Mouse (Mus musculus) c-Kit-positive CD71-positive TER-119-positive erythroid progenitor cells, embryonic 14.5 days (primary cell): ENCODE measurements at regions not wholly inside any gene's neighbourhood (a gene's known extent, or its start where the extent isn't known, plus 50 kb on each side); places are given as distances from the start of the nearest gene placed in this dataset.

ENCODE experiments used
- DNase-seq: peaks from one replicate; pipeline ENCODE4 v3.0.0-alpha.2; 2013; ENCODE audit warnings: low spot score

GRCm38 (mm10) chr13:31681571-31681970 lies 56.0 kb downstream of the Foxf2 start:
- DNase-seq = no peak

- no peak for DNase-seq
These were observed 57.7 kb downstream of the Foxf2 start for GRCm38 (mm10) chr13:31683311-31683710.

GRCm38 (mm10) chr13:31688531-31688930 lies 62.9 kb downstream of the Foxf2 start:
- no peak for DNase-seq

GRCm38 (mm10) chr13:31689317-31689716 lies 63.7 kb downstream of the Foxf2 start:
- peak; percentile 7 for DNase-seq

- DNase-seq = no peak
These were observed 70.1 kb downstream of the Foxf2 start for GRCm38 (mm10) chr13:31695725-31696124.

GRCm38 (mm10) chr13:31704199-31704598 lies 78.6 kb downstream of the Foxf2 start:
- no peak for DNase-seq

- no peak for DNase-seq
These were observed 79.8 kb downstream of the Foxf2 start for GRCm38 (mm10) chr13:31705406-31705805.

GRCm38 (mm10) chr13:31710681-31711080 lies 85.1 kb downstream of the Foxf2 start:
- no peak for DNase-seq

- DNase-seq = no peak
These were observed 90.1 kb downstream of the Foxf2 start for GRCm38 (mm10) chr13:31715683-31716082.

- no peak for DNase-seq
These were observed 89.7 kb upstream of the Foxc1 start for GRCm38 (mm10) chr13:31716771-31717170.

GRCm38 (mm10) chr13:31720731-31721130 lies 85.7 kb upstream of the Foxc1 start:
- DNase-seq = no peak

GRCm38 (mm10) chr13:31728862-31729261 lies 77.6 kb upstream of the Foxc1 start:
- no peak for DNase-seq

- DNase-seq = no peak
These were observed 60.2 kb upstream of the Foxc1 start for GRCm38 (mm10) chr13:31746276-31746675.
